Mouse (Mus musculus): ENCODE measurements around the gene Lpar1. TPM values are rescaled to one million over a fixed set of nuclear protein-coding genes. Genes with fewer than 3 reads are reported as not detected.

The Lpar1 gene
- polyA plus RNA-seq (2014; fragmentation: Nextera tagmentation; extraction: Ambion mirVana) = 30.0 and 37.4 TPM in 2 replicates

- peak within 1 kb of the TSS; percentile 93 for H3K4me2 ChIP-seq (replicated peaks; ENCODE audit: low read depth, low read length)
- H3K4me1 ChIP-seq (ENCODE audit: control insufficient read depth, insufficient read depth, low read length) = 0 out of 2 replicates have a peak, but pooled peaks cover 5% of the 10 kb centered on the region
- peak within 1 kb of the TSS; percentile 73 for H3K4me3 ChIP-seq (ENCODE audit: low read length)
- no peaks in the 10 kb centered on the region for H3K9me3 ChIP-seq (ENCODE audit: control insufficient read depth, low read length)
- peak within 1 kb of the TSS; percentile 81 for H3K9ac ChIP-seq (ENCODE audit: low read depth, low read length)
- peak within 1 kb of the TSS; percentile 80 for H3K27ac ChIP-seq (ENCODE audit: low read depth, low read length)
- no peaks in the 10 kb centered on the region for H3K36me3 ChIP-seq (ENCODE audit: control insufficient read depth, insufficient read depth, low read length)
- H3K27me3 ChIP-seq (ENCODE audit: control insufficient read depth, insufficient read depth, low read length) = no peaks in the 10 kb centered on the region
- WGBS = 8% methylated on average over 19 of the region's 19 CpGs
- ATAC-seq (ENCODE audit: low FRiP score, low TSS enrichment) = peak; percentile 78
Observed at GRCm38 (mm10) chr4:58553631-58554358, at the start of gene Lpar1. Gene Lpar1 (minus strand): TSS chr4:58553898.

- Histone ChIP-seq H3K27ac (ENCODE audit: low read depth, low read length) (no peak overlapping the region), H3K4me2 (replicated peaks; ENCODE audit: low read depth, low read length) (no peak overlapping the region)
Observed at GRCm38 (mm10) chr4:58585942-58586341, 32.2 kb upstream of the Lpar1 start.

GRCm38 (mm10) chr4:58581191-58581590 is 27.5 kb upstream of the Lpar1 start:
- no peak overlapping the region for H3K9ac ChIP-seq (ENCODE audit: low read depth, low read length)
- no peaks in the 10 kb centered on the region for H3K4me1 ChIP-seq (ENCODE audit: control insufficient read depth, insufficient read depth, low read length)
- H3K4me2 ChIP-seq (replicated peaks; ENCODE audit: low read depth, low read length) = no peak overlapping the region
- H3K9me3 ChIP-seq (ENCODE audit: control insufficient read depth, low read length) = no peaks in the 10 kb centered on the region
- H3K36me3 ChIP-seq (ENCODE audit: control insufficient read depth, insufficient read depth, low read length) = no peaks in the 10 kb centered on the region
- H3K27ac ChIP-seq (ENCODE audit: low read depth, low read length) = no peak overlapping the region
- no peaks in the 10 kb centered on the region for H3K27me3 ChIP-seq (ENCODE audit: control insufficient read depth, insufficient read depth, low read length)
- 79% methylated on average over 7 of the region's 7 CpGs for WGBS
- no peak for ATAC-seq (ENCODE audit: low FRiP score, low TSS enrichment)
- no peak overlapping the region for H3K4me3 ChIP-seq (ENCODE audit: low read length)

More at GRCm38 (mm10) chr4:58585942-58586341, 32.2 kb upstream of the Lpar1 start:
- H3K9me3 ChIP-seq (ENCODE audit: control insufficient read depth, low read length) = no peaks in the 10 kb centered on the region
- no peak for ATAC-seq (ENCODE audit: low FRiP score, low TSS enrichment)
- no peak overlapping the region for H3K9ac ChIP-seq (ENCODE audit: low read depth, low read length)
- H3K4me3 ChIP-seq (ENCODE audit: low read length) = no peak overlapping the region
- H3K36me3 ChIP-seq (ENCODE audit: control insufficient read depth, insufficient read depth, low read length) = no peaks in the 10 kb centered on the region
- no peaks in the 10 kb centered on the region for H3K4me1 ChIP-seq (ENCODE audit: control insufficient read depth, insufficient read depth, low read length)
- WGBS = 32% methylated on average over 2 of the region's 2 CpGs
- no peaks in the 10 kb centered on the region for H3K27me3 ChIP-seq (ENCODE audit: control insufficient read depth, insufficient read depth, low read length)

- no peak overlapping the region for H3K9ac ChIP-seq (ENCODE audit: low read depth, low read length)
- 87% methylated on average over 5 of the region's 5 CpGs for WGBS
- no peak overlapping the region for H3K4me3 ChIP-seq (ENCODE audit: low read length)
- no peak overlapping the region for H3K27ac ChIP-seq (ENCODE audit: low read depth, low read length)
- no peaks in the 10 kb centered on the region for H3K27me3 ChIP-seq (ENCODE audit: control insufficient read depth, insufficient read depth, low read length)
- no peak for ATAC-seq (ENCODE audit: low FRiP score, low TSS enrichment)
- no peaks in the 10 kb centered on the region for H3K9me3 ChIP-seq (ENCODE audit: control insufficient read depth, low read length)
- H3K4me2 ChIP-seq (replicated peaks; ENCODE audit: low read depth, low read length) = no peak overlapping the region
- H3K4me1 ChIP-seq (ENCODE audit: control insufficient read depth, insufficient read depth, low read length) = no peaks in the 10 kb centered on the region
- H3K36me3 ChIP-seq (ENCODE audit: control insufficient read depth, insufficient read depth, low read length) = no peaks in the 10 kb centered on the region
Observed at GRCm38 (mm10) chr4:58580516-58580915, 26.8 kb upstream of the Lpar1 start.

GRCm38 (mm10) chr4:58580098-58580497 is 26.4 kb upstream of the Lpar1 start:
- 77% methylated on average over 10 of the region's 10 CpGs for WGBS
- H3K4me2 ChIP-seq (replicated peaks; ENCODE audit: low read depth, low read length) = no peak overlapping the region
- H3K4me1 ChIP-seq (ENCODE audit: control insufficient read depth, insufficient read depth, low read length) = no peaks in the 10 kb centered on the region
- no peak overlapping the region for H3K27ac ChIP-seq (ENCODE audit: low read depth, low read length)
- no peak overlapping the region for H3K9ac ChIP-seq (ENCODE audit: low read depth, low read length)
- no peaks in the 10 kb centered on the region for H3K9me3 ChIP-seq (ENCODE audit: control insufficient read depth, low read length)
- no peaks in the 10 kb centered on the region for H3K27me3 ChIP-seq (ENCODE audit: control insufficient read depth, insufficient read depth, low read length)
- ATAC-seq (ENCODE audit: low FRiP score, low TSS enrichment) = no peak
- no peaks in the 10 kb centered on the region for H3K36me3 ChIP-seq (ENCODE audit: control insufficient read depth, insufficient read depth, low read length)
- H3K4me3 ChIP-seq (ENCODE audit: low read length) = no peak overlapping the region

- peak; percentile 68; the same call in 1 of the 2 replicates for ATAC-seq (ENCODE audit: low FRiP score, low TSS enrichment)
- Histone ChIP-seq H3K27ac (ENCODE audit: low read depth, low read length) (no peak overlapping the region), H3K4me2 (replicated peaks; ENCODE audit: low read depth, low read length) (no peak overlapping the region), H3K27me3 (ENCODE audit: control insufficient read depth, insufficient read depth, low read length) (no peaks in the 10 kb centered on the region), H3K4me3 (ENCODE audit: low read length) (no peak overlapping the region), H3K9me3 (ENCODE audit: control insufficient read depth, low read length) (no peaks in the 10 kb centered on the region), H3K4me1 (ENCODE audit: control insufficient read depth, insufficient read depth, low read length) (no peaks in the 10 kb centered on the region), H3K36me3 (ENCODE audit: control insufficient read depth, insufficient read depth, low read length) (no peaks in the 10 kb centered on the region), H3K9ac (ENCODE audit: low read depth, low read length) (no peak overlapping the region)
- WGBS = 37% methylated on average over 2 of the region's 2 CpGs
Observed at GRCm38 (mm10) chr4:58578488-58578887, 24.8 kb upstream of the Lpar1 start.

GRCm38 (mm10) chr4:58577382-58578048 is 23.8 kb upstream of the Lpar1 start:
- H3K9ac ChIP-seq (ENCODE audit: low read depth, low read length) = no peak overlapping the region
- H3K4me2 ChIP-seq (replicated peaks; ENCODE audit: low read depth, low read length) = no peak overlapping the region
- no peaks in the 10 kb centered on the region for H3K9me3 ChIP-seq (ENCODE audit: control insufficient read depth, low read length)
- H3K4me1 ChIP-seq (ENCODE audit: control insufficient read depth, insufficient read depth, low read length) = no peaks in the 10 kb centered on the region
- no peaks in the 10 kb centered on the region for H3K27me3 ChIP-seq (ENCODE audit: control insufficient read depth, insufficient read depth, low read length)
- H3K4me3 ChIP-seq (ENCODE audit: low read length) = no peak overlapping the region
- 36% methylated on average over 5 of the region's 5 CpGs for WGBS
- no peak for ATAC-seq (ENCODE audit: low FRiP score, low TSS enrichment)
- no peaks in the 10 kb centered on the region for H3K36me3 ChIP-seq (ENCODE audit: control insufficient read depth, insufficient read depth, low read length)
- H3K27ac ChIP-seq (ENCODE audit: low read depth, low read length) = no peak overlapping the region

DNA sequence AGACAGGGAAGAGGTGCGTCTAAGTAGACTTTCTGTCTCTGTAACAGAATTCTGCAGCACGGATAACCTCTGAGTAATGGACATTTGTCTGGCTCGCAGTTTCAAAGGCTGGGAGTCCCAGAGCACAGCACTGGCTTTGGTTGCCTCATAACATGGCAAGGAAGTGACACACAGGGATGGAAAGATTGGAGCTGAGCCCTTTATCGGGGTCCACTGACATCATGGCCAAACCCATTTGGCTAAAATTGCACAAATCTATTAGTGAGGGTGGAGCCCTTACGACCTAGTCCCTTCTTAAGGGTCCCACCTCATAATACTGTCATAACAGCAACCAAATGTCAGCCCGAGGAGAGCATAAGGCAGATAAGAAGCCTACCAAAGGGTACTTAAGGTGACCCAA is 22.1 kb upstream of the Lpar1 start:
- no peaks in the 10 kb centered on the region for H3K27me3 ChIP-seq (ENCODE audit: control insufficient read depth, insufficient read depth, low read length)
- no peak for ATAC-seq (ENCODE audit: low FRiP score, low TSS enrichment)
- H3K27ac ChIP-seq (ENCODE audit: low read depth, low read length) = no peak overlapping the region
- H3K4me3 ChIP-seq (ENCODE audit: low read length) = no peak overlapping the region
- no peak overlapping the region for H3K4me2 ChIP-seq (replicated peaks; ENCODE audit: low read depth, low read length)
- no peaks in the 10 kb centered on the region for H3K9me3 ChIP-seq (ENCODE audit: control insufficient read depth, low read length)
- H3K9ac ChIP-seq (ENCODE audit: low read depth, low read length) = no peak overlapping the region
- no peaks in the 10 kb centered on the region for H3K4me1 ChIP-seq (ENCODE audit: control insufficient read depth, insufficient read depth, low read length)
- no peaks in the 10 kb centered on the region for H3K36me3 ChIP-seq (ENCODE audit: control insufficient read depth, insufficient read depth, low read length)
- WGBS = 73% methylated on average over 6 of the region's 6 CpGs

DNA sequence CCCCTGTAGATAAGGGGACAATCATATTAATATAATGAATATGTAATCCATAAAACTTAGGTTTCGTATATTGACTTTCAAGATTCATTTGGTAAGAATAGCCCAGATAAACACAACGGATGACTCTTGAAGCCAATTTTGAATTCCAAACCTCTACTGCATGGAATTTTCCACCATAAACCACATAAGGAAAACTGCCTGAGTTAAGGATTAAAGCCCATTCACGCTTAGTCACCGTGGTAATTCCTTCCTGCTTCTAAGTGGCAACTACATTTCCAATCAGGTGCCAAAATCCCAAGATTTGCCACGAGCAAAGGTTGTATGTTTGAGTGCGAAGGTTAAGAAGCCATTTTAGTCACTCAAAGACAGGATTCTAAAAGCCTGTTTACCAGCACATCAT is 20.3 kb upstream of the Lpar1 start:
- H3K36me3 ChIP-seq (ENCODE audit: control insufficient read depth, insufficient read depth, low read length) = no peaks in the 10 kb centered on the region
- H3K27ac ChIP-seq (ENCODE audit: low read depth, low read length) = no peak overlapping the region
- H3K27me3 ChIP-seq (ENCODE audit: control insufficient read depth, insufficient read depth, low read length) = no peaks in the 10 kb centered on the region
- H3K4me2 ChIP-seq (replicated peaks; ENCODE audit: low read depth, low read length) = no peak overlapping the region
- H3K9me3 ChIP-seq (ENCODE audit: control insufficient read depth, low read length) = no peaks in the 10 kb centered on the region
- no peak overlapping the region for H3K4me3 ChIP-seq (ENCODE audit: low read length)
- H3K9ac ChIP-seq (ENCODE audit: low read depth, low read length) = no peak overlapping the region
- WGBS = 79% methylated on average over 6 of the region's 6 CpGs
- no peak for ATAC-seq (ENCODE audit: low FRiP score, low TSS enrichment)
- H3K4me1 ChIP-seq (ENCODE audit: control insufficient read depth, insufficient read depth, low read length) = no peaks in the 10 kb centered on the region

All from kidney, embryonic 14.5 days (tissue).